Mouse (Mus musculus): ENCODE measurements around the gene Ptprn2.

GRCm38 (mm10) chr12:117127485-117127884, 642.0 kb downstream of the Ptprn2 start:
- TF ChIP-seq CTCF (IDR thresholded peaks at IDR 0.05; ENCODE audit: borderline replicate concordance, extremely low read depth, insufficient read depth, insufficient read length) = no peak
- no peak for TF ChIP-seq POLR2A (IDR thresholded peaks at IDR 0.05; ENCODE audit: borderline replicate concordance, extremely low read depth, insufficient read depth, insufficient read length, poor library complexity, severe bottlenecking)
